Mouse (Mus musculus) heart, embryonic 15.5 days (tissue): ENCODE measurements at regions not wholly inside any gene's neighbourhood (a gene's known extent, or its start where the extent isn't known, plus 50 kb on each side); places are given as distances from the start of the nearest gene placed in this dataset.

Experiments used
- ATAC-seq: fragments of 200-750 bp; cut with Nextera tagmentation; replicated peaks from 2 replicates; pipeline ENCODE4 v1.8.0; 2017; ENCODE audit warnings: low read depth, moderate TSS enrichment; ENCODE audit not compliant: insufficient number of reproducible peaks, insufficient read depth, low FRiP score
- H3K27ac ChIP-seq: fragments of 300-500 bp; sonication (generic); 2 replicates; pipeline ENCODE4 v1.5.1; 2015; ENCODE audit warnings: mild to moderate bottlenecking, inconsistent platforms
- H3K27me3 ChIP-seq: fragments of 300-500 bp; sonication (generic); 2 replicates; pipeline ENCODE4 v1.6.1; 2015; ENCODE audit warnings: inconsistent platforms
- H3K36me3 ChIP-seq: fragments of 300-500 bp; sonication (generic); 2 replicates; pipeline ENCODE4 v1.6.1; 2015; ENCODE audit warnings: mild to moderate bottlenecking, inconsistent platforms
- H3K4me1 ChIP-seq: fragments of 300-500 bp; sonication (generic); replicated peaks from 2 replicates; pipeline ENCODE4 v1.6.1; 2015; ENCODE audit warnings: inconsistent platforms
- H3K4me2 ChIP-seq: fragments of 300-500 bp; sonication (generic); 2 replicates; pipeline ENCODE4 v1.6.1; 2015; ENCODE audit warnings: inconsistent platforms, mild to moderate bottlenecking, moderate library complexity
- H3K4me3 ChIP-seq: fragments of 300-500 bp; sonication (generic); 2 replicates; pipeline ENCODE4 v1.5.1; 2015; ENCODE audit warnings: mild to moderate bottlenecking, inconsistent platforms
- H3K9ac ChIP-seq: fragments of 300-500 bp; sonication (generic); 2 replicates; pipeline ENCODE4 v1.6.1; 2015; ENCODE audit warnings: mild to moderate bottlenecking, inconsistent platforms
- H3K9me3 ChIP-seq: fragments of 300-500 bp; sonication (generic); replicated peaks from 2 replicates; pipeline ENCODE4 v1.6.1; 2016; ENCODE audit warnings: inconsistent platforms
- WGBS: fragments of 180-500 bp; shearing (Covaris S2); methylation state at CpG from one replicate; pipeline ENCODE4 v1.1.7; 2015; ENCODE audit warnings: mixed read lengths; 5-methylcytosine and 5-hydroxymethylcytosine counted together

DNA sequence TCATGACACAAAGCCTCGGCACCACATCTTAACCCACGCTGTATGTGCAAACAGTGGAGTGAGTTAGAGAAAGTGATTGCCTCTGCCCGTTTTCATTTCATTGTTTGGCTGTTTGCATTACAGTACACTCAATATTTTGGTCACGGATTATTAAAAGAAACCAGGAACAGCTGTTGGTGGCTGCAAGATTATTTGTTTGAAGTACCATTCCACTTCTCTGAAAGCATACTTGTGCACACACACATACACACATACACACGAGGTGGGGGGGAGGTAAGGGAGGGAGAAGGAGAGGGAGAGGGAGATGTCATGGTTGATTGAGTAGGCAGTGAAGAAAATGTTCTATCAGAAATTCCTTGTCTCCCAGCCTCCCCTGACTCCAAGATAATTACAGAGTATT is 85.5 kb upstream of the Rnd3 start:
- Histone ChIP-seq H3K36me3 (no peaks in the 10 kb centered on the region), H3K4me1 (peaks cover 2% of the 10 kb centered on the region; the same call in 1 of the 2 replicates), H3K27ac (no peak overlapping the region), H3K4me3 (no peak overlapping the region), H3K9ac (no peak overlapping the region), H3K4me2 (no peak overlapping the region), H3K27me3 (no peaks in the 10 kb centered on the region), H3K9me3 (no peaks in the 10 kb centered on the region)
- WGBS, result 62% methylated on average over 5 of the region's 5 CpGs
- ATAC-seq, result no peak

DNA sequence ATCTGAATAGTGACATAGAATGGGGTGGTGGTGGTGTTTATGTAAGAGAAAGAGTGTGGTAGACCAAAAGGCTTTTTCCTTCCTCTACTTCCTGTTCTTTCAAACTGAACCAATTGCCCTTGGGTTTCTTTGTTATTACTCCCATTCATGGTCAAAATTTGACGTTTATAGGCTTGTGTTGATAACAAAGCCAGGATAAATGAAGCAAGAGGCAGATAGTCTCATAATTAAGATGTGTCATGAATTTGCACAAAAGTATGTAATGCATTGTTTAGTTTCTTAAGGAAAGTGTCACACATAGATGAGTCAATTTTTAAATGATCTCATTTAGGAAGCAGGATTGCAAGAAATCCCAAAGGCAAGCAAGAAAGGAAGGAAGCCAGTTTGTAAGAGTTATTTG is 73.9 kb upstream of the Rnd3 start:
- no peaks in the 10 kb centered on the region for H3K4me1 ChIP-seq
- no peaks in the 10 kb centered on the region for H3K9me3 ChIP-seq
- no peak overlapping the region for H3K27ac ChIP-seq
- no peaks in the 10 kb centered on the region for H3K27me3 ChIP-seq
- WGBS, result 39% methylated on average over 1 of the region's 1 CpGs
- no peaks in the 10 kb centered on the region for H3K36me3 ChIP-seq
- no peak overlapping the region for H3K4me3 ChIP-seq
- H3K9ac ChIP-seq, result no peak overlapping the region
- ATAC-seq, result no peak
- H3K4me2 ChIP-seq, result no peak overlapping the region

DNA sequence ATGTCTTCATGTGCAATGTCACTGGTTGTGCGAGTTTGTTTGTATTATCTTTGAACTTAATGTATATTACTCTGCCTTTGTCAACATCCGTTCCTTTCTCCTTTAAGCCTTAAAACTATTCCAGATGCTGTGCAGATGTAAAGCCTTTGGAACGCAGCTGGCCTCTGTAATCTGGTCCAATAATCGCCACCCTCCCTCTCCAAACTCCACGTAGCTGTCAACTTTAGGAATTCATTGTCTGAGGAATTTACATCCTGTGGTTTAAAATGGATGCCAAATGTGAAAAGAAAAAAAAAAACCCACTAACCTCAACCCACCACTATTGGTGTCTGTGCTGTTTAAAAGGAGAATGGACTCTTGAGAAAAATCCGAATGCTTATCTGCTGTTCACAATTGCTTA is 70.8 kb upstream of the Rnd3 start:
- H3K4me3 ChIP-seq, result no peak overlapping the region
- H3K27ac ChIP-seq, result no peak overlapping the region
- no peak for ATAC-seq
- no peak overlapping the region for H3K4me2 ChIP-seq
- no peak overlapping the region for H3K9ac ChIP-seq
- no peaks in the 10 kb centered on the region for H3K4me1 ChIP-seq
- WGBS, result 38% methylated on average over 6 of the region's 6 CpGs
- no peaks in the 10 kb centered on the region for H3K36me3 ChIP-seq
- H3K9me3 ChIP-seq, result no peaks in the 10 kb centered on the region
- no peaks in the 10 kb centered on the region for H3K27me3 ChIP-seq

DNA sequence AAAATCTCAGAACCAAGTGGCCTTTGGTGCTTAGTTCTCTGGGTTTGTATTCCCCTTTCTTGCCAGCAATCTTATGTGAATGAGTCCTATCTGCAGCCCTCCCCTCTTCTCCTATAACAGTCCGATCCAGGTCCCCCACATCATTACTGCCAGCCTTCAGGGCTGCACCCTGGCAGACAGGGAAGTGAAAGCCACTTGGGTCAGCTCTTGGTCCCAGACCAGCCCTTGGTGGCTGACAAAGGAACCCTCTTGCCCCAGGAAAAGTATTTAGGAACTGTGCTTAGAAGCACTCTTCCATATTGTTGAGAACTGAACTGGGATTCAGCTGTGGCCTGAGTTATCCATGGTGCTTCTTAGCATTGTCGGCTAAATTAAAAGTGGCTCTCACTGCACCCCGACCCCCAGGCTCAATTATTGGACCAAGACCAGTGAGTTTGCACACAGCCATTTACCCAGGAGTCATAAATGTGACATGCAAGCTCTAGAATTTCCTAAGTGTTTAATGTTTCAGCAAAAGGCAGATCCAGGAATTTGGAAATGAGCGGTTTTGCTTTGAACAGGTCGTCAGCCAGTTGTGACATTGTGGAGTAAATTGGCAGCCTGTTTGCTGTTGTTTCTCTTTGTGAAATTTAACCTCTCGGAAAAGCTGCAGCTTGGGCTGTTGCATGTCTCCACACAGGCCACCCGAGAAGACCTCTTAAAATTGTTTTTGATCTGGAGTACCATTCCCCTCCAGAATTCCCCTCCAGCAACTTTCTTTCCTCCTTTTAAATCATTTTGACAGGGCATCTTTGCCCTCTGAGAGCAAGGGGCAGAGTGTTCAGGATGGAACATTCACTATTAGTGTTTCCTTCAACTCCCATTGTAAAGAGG is 58.5 kb upstream of the Rnd3 start:
- H3K4me2 ChIP-seq, result no peak overlapping the region
- H3K27me3 ChIP-seq, result no peaks in the 10 kb centered on the region
- H3K9ac ChIP-seq, result no peak overlapping the region
- 70% methylated on average over 7 of the region's 7 CpGs for WGBS
- no peak for ATAC-seq
- no peaks in the 10 kb centered on the region for H3K4me1 ChIP-seq
- H3K36me3 ChIP-seq, result no peaks in the 10 kb centered on the region
- no peaks in the 10 kb centered on the region for H3K9me3 ChIP-seq
- no peak overlapping the region for H3K27ac ChIP-seq
- no peak overlapping the region for H3K4me3 ChIP-seq

DNA sequence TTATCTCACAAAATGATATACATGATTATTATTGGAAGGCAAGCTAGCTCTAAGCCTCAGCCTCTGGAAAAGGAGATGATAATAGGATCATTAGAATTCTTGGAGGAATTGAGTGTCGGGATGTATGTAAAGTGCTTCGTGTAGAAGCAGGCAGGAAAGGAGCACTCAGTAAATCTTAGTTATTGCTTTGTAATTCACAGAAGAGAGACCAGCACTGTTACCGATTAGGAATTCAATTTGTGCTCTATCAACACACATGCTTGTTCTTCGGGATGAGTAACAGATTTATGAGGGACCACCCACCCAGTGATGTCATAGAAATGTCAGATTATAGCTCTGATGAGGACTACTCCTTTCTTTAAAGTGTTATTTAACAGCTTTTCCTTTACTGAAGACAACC is 57.4 kb upstream of the Rnd3 start:
- H3K9me3 ChIP-seq, result no peaks in the 10 kb centered on the region
- H3K36me3 ChIP-seq, result no peaks in the 10 kb centered on the region
- H3K4me3 ChIP-seq, result no peak overlapping the region
- no peaks in the 10 kb centered on the region for H3K4me1 ChIP-seq
- no peaks in the 10 kb centered on the region for H3K27me3 ChIP-seq
- no peak overlapping the region for H3K27ac ChIP-seq
- no peak for ATAC-seq
- H3K4me2 ChIP-seq, result no peak overlapping the region
- H3K9ac ChIP-seq, result no peak overlapping the region
- 54% methylated on average over 4 of the region's 4 CpGs for WGBS
